Mouse (Mus musculus) hindbrain, embryonic 10.5 days (tissue): ENCODE data around the gene Serpinb6a. TPM values are rescaled to one million over a fixed set of nuclear protein-coding genes. Genes with fewer than 3 reads are reported as not detected.

Experiments
- DNase-seq: peaks from one replicate; pipeline ENCODE4 v3.0.0-alpha.2; 2017; ENCODE audit warnings: low spot score
- H3K27ac ChIP-seq: fragments of 300-500 bp; sonication (generic); 2 replicates; pipeline ENCODE4 v1.5.1; 2016; ENCODE audit warnings: mild to moderate bottlenecking, moderate library complexity
- H3K27me3 ChIP-seq: fragments of 300-500 bp; sonication (generic); 2 replicates; pipeline ENCODE4 v1.6.1; 2016; ENCODE audit warnings: mild to moderate bottlenecking; ENCODE audit not compliant: poor library complexity, insufficient read depth, severe bottlenecking
- H3K36me3 ChIP-seq: fragments of 300-500 bp; sonication (generic); 2 replicates; pipeline ENCODE4 v1.6.1; 2016; ENCODE audit warnings: mild to moderate bottlenecking, moderate library complexity
- H3K4me1 ChIP-seq: fragments of 300-500 bp; sonication (generic); replicated peaks from 2 replicates; pipeline ENCODE4 v1.6.1; 2016; ENCODE audit warnings: mild to moderate bottlenecking
- H3K4me3 ChIP-seq: fragments of 300-500 bp; sonication (generic); 2 replicates; pipeline ENCODE4 v1.5.1; 2016; ENCODE audit warnings: mild to moderate bottlenecking, moderate library complexity
- H3K9me3 ChIP-seq: fragments of 300-500 bp; sonication (generic); 2 replicates; pipeline ENCODE4 v1.6.1; 2016; ENCODE audit warnings: mild to moderate bottlenecking, moderate library complexity
- WGBS: fragments of 180-500 bp; shearing (Covaris S2); methylation state at CpG from one replicate; pipeline ENCODE4 v1.1.7; 2016; 5-methylcytosine and 5-hydroxymethylcytosine counted together
- polyA plus RNA-seq: library from polyadenylated mRNA; unstranded; fragments of >200 nt; fragmentation: Nextera tagmentation; extraction: Ambion mirVana; gene quantifications from 2 replicates; pipeline ENCODE4 v1.2.1, GENCODE M21; 2016

Serpinb6a gene
- polyA plus RNA-seq, 1 experiment from 2014 or later: 35.5 TPM

DNA sequence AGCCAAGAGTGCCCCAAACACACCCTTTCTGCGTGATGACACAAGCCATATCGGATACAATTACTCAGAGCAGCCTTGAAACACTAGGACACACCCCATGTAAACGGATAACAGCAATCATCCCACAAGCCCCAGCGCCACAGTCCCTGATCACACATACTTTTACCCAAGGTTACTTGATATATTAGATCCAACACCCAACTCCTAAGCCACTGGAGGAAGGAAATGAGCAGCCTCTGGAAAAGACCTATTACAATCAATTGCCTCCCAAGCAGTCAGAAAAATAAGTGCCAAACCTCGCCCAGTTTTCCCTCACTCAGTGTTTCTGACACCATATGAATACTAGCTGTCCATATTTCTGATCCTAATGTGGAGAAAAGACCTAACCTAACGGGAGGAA lies 67.9 kb downstream of the Serpinb6a start:
- Histone ChIP-seq H3K36me3 (no peaks in the 10 kb centered on the region), H3K27ac (no peak overlapping the region), H3K27me3 (peaks cover 5% of the 10 kb centered on the region), H3K9me3 (no peaks in the 10 kb centered on the region), H3K4me3 (no peak overlapping the region), H3K4me1 (peaks cover 13% of the 10 kb centered on the region)
- 75% methylated on average over 6 of the region's 6 CpGs for WGBS
- no peak for DNase-seq

DNA sequence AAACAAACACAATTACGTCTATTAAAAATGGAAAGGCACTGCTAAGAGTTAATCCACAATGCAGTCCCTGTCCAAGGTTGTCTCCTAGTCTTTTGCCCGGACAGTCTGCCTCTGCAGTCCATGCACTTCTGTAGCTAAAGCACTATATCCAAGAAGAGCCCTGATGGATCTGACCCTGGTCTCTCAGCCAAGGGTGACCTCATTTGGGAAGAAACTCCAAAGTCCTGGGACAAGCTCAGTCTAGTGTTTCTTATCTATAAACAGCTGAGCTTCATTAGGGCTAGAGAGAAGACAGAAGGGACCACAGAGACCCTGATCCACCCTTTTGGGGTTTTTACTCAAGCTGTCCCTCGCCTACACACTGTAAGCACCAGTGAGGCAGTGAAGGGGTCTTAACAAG lies 71.7 kb downstream of the Serpinb6a start:
- H3K27ac ChIP-seq: no peak overlapping the region
- H3K36me3 ChIP-seq: no peaks in the 10 kb centered on the region
- 82% methylated on average over 3 of the region's 3 CpGs for WGBS
- peaks cover 8% of the 10 kb centered on the region for H3K4me1 ChIP-seq
- no peaks in the 10 kb centered on the region; the same call in 1 of the 2 replicates for H3K27me3 ChIP-seq
- H3K9me3 ChIP-seq: no peaks in the 10 kb centered on the region
- DNase-seq: no peak
- no peak overlapping the region for H3K4me3 ChIP-seq

DNA sequence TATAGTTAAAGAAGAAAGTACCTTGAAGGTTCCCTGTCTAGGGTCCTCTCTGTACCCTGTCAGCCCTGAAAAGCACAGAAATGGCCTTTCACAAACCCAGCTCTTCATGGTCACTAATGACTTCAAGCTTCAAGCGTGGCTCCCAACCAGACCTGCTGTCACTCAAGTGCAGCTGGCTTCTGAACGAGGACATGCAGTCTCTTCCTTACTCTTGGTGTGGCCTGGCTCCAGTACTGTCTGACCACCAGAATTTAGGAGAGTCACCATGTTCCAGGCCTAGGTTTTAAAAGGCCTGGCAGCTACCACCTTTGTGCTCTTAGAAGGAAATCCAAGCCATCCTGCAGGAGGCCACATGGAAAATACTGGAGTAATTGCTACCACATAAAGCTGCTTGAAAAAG lies 72.3 kb downstream of the Serpinb6a start:
- H3K36me3 ChIP-seq: no peaks in the 10 kb centered on the region
- H3K4me1 ChIP-seq: peaks cover 2% of the 10 kb centered on the region; the same call in 1 of the 2 replicates
- no peaks in the 10 kb centered on the region for H3K9me3 ChIP-seq
- 82% methylated on average over 2 of the region's 2 CpGs for WGBS
- H3K27me3 ChIP-seq: no peaks in the 10 kb centered on the region; the same call in 1 of the 2 replicates
- no peak overlapping the region for H3K27ac ChIP-seq
- DNase-seq: no peak
- no peak overlapping the region for H3K4me3 ChIP-seq

DNA sequence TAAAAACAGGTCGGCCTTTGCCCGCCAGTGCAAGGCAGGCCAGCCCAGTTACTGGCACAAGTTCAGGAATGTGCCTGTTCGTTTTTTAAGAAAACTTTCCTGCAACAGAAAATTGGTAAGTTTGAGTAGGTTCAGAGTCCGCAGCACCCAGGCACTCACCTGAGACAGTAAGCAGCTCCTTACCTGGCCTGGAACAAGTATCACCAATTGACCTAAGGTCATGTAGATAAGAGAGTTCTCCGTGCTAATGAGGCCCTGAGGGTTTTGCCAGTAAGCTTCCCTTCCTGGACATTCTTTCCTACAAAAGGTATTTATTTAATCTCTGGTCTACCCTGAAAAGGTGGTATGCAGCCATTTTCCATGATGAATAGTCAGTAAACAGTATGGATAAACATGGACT lies 80.9 kb downstream of the Serpinb6a start:
- Histone ChIP-seq H3K4me3 (no peak overlapping the region), H3K4me1 (no peaks in the 10 kb centered on the region), H3K27ac (no peak overlapping the region), H3K9me3 (0 out of 2 replicates have a peak, but pooled peaks cover 3% of the 10 kb centered on the region), H3K36me3 (peaks cover 30% of the 10 kb centered on the region), H3K27me3 (no peaks in the 10 kb centered on the region)
- no peak for DNase-seq
- WGBS: 85% methylated on average over 5 of the region's 5 CpGs

DNA sequence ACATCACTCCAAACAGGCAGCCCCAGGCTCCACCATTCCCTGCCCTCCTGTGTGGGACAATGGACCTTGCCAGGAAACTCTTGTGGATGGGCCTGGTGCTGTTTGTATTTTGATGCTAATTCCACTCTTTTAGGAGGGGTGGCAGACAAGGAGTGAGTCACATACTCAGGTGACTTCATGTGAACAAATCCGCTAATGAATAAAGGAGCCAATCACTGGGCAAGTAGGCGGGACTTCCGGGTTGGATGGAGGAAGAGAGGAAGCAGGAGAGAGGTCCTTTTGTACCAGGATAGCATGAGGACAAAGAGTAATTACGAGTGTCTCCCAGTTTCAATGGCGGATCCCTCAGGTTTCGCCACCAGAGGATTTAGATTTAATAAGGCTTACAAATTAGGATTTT lies 81.6 kb downstream of the Serpinb6a start:
- 91% methylated on average over 6 of the region's 6 CpGs for WGBS
- H3K9me3 ChIP-seq: 0 out of 2 replicates have a peak, but pooled peaks cover 3% of the 10 kb centered on the region
- no peaks in the 10 kb centered on the region for H3K4me1 ChIP-seq
- H3K27me3 ChIP-seq: no peaks in the 10 kb centered on the region
- H3K4me3 ChIP-seq: no peak overlapping the region
- no peak overlapping the region for H3K27ac ChIP-seq
- DNase-seq: no peak
- peaks cover 30% of the 10 kb centered on the region for H3K36me3 ChIP-seq

DNA sequence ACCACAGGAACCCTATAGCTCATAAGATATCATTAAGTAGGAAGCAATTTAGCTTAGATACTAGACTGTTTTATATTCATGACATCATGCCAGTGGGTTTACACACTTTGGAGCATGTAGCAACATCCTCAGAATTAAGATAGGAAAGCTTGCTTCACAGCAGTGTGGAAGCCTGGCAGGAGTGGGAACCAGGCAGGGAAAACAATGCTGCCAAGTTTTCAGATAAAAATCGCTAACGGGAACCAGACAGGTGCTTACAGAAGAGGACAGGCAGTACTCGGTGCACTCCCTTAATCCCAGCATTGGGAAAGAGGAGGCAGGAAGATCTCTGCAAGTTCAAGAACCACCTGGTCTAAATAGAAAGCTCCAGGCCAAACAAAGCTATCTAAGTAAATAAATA lies 95.8 kb downstream of the Serpinb6a start:
- no peak overlapping the region for H3K4me3 ChIP-seq
- no peaks in the 10 kb centered on the region for H3K27me3 ChIP-seq
- 80% methylated on average over 3 of the region's 3 CpGs for WGBS
- no peaks in the 10 kb centered on the region for H3K9me3 ChIP-seq
- no peak for DNase-seq
- no peak overlapping the region for H3K27ac ChIP-seq
- no peaks in the 10 kb centered on the region for H3K4me1 ChIP-seq
- H3K36me3 ChIP-seq: no peaks in the 10 kb centered on the region

DNA sequence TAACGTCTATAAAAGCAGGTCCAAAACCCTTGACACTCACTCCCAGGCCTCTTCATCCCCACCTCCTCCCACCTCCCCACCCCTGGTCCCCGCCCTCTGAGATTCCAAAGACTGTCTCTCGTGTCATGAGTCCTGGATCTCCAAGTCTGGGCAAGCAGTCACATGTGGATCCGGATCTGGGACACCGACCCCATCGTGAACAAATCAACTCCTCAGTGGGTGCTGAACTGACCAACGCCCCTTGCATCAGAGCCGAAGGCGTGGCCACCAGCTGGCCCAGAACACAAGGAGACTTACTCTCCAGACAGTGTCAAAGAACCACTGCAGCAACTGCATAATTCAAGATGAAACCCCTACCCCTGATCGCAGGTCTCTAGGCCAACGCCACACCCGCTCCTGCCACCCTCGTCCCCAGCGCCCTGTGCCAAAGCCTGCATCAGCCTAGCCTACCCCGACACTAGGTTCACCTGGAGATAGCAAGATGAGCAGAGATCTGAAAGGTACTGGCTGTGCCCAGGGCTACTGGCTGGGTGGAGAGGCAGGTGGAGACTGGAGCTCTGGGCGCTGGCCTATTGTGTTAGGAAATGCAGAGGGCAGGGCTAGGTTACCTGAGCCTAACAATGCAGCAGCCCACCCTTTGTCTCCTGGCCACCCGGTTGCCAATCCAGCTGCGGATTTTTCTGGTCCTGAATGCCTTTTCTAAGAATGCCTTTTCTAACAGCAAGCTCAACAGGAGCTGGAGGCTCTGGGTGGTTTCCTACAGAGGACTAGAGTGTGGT lies 97.2 kb downstream of the Serpinb6a start, which contains the start of gene Serpinb6c:
Gene Serpinb6c (minus strand): TSS at position 533 of the 779 bp plus-strand sequence.
- Histone ChIP-seq H3K27me3 (no peaks in the 10 kb centered on the region), H3K36me3 (no peaks in the 10 kb centered on the region), H3K9me3 (no peaks in the 10 kb centered on the region), H3K4me1 (no peaks in the 10 kb centered on the region), H3K4me3 (no peak within 1 kb of the TSS), H3K27ac (no peak within 1 kb of the TSS)
- no peak for DNase-seq
- WGBS: 80% methylated on average over 18 of the region's 18 CpGs

DNA sequence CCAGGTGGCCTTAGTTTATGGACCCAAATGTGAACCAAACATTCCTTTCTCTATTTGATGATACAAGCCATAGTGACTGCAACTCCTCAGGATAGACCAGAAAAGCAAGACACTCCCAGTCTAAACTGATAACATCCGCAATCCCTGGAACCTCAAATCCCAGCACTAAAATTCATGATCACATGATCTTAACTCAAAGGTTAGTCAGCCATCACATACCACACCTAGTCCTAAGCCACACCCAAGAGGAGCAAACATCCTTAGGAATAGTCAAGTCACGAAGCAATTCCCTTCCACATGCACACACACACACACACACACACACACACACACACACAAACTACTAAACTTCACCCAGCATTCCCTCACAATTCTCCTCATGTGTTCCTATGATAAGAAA lies 99.3 kb downstream of the Serpinb6a start:
- H3K4me1 ChIP-seq: no peaks in the 10 kb centered on the region
- no peak overlapping the region for H3K27ac ChIP-seq
- no peaks in the 10 kb centered on the region for H3K9me3 ChIP-seq
- H3K27me3 ChIP-seq: no peaks in the 10 kb centered on the region
- no peak for DNase-seq
- no peak overlapping the region for H3K4me3 ChIP-seq
- WGBS: 91% methylated on average over 2 of the region's 2 CpGs
- H3K36me3 ChIP-seq: no peaks in the 10 kb centered on the region

DNA sequence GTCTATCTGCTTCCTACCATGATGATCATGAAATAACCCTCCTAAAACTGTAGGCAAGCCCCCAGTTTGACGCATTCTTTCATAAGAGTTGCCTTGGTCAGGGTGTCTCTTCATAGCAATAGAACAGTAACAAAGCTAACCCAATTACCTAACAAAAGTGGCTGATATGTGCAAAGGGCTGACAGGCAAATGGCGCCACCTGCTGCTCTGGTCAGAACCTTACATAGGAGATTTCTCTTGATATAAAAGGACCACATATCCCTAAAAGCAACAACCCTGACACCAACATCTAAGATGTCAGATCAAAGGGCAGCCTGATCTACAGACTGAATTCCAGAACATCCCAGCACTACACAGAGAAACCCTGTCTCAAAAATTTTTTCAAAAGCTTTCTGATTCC lies 108.4 kb downstream of the Serpinb6a start:
- Histone ChIP-seq H3K9me3 (no peaks in the 10 kb centered on the region), H3K4me1 (no peaks in the 10 kb centered on the region), H3K4me3 (no peak overlapping the region), H3K27me3 (no peaks in the 10 kb centered on the region), H3K36me3 (no peaks in the 10 kb centered on the region), H3K27ac (no peak overlapping the region)
- peak; percentile 33 for DNase-seq
- 42% methylated on average over 2 of the region's 2 CpGs for WGBS

Other genes with a start within 250 kb of the Serpinb6a start
- gene Serpinb6e, start 159.4 kb downstream of the Serpinb6a start, polyA plus RNA-seq: not detected in 2 replicates
- not detected in 2 replicates for gene Serpinb6c, start 97.1 kb downstream of the Serpinb6a start, polyA plus RNA-seq
- 19.2 and 26.2 TPM in 2 replicates for gene Nqo2, start 38.1 kb downstream of the Serpinb6a start, polyA plus RNA-seq
- 7.3 and 10.0 TPM in 2 replicates for gene Ripk1, start 431 bp downstream of the Serpinb6a start, polyA plus RNA-seq
- 33.1 and 34.5 TPM in 2 replicates for gene Bphl, start 34.8 kb upstream of the Serpinb6a start, polyA plus RNA-seq
- gene Tubb2a, start 75.2 kb upstream of the Serpinb6a start, polyA plus RNA-seq: 202 and 435 TPM in 2 replicates
- gene Tubb2b, start 127.7 kb upstream of the Serpinb6a start, polyA plus RNA-seq: 187 and 370 TPM in 2 replicates
- 115 and 116 TPM in 2 replicates for gene Psmg4, start 160.2 kb upstream of the Serpinb6a start, polyA plus RNA-seq